Mouse (Mus musculus) limb, embryonic 14.5 days (tissue): ENCODE results near the gene Stk31. TPM values are rescaled to one million over a fixed set of nuclear protein-coding genes. Genes with fewer than 3 reads are reported as not detected.
"Not testable (repeated sequence)": the region's sequence is repeated elsewhere in the genome, so short reads cannot be mapped to it uniquely, and the experiment has no call there.

Experiments used
- ATAC-seq: fragments of 200-750 bp; cut with Nextera tagmentation; 2 replicates; pipeline ENCODE4 v1.8.0; 2017; ENCODE audit warnings: low read depth, moderate number of reproducible peaks, moderate TSS enrichment; ENCODE audit not compliant: low FRiP score
- DNase-seq: peaks from one replicate; pipeline ENCODE4 v3.0.0-alpha.2; 2015; ENCODE audit warnings: low spot score
- H3K27ac ChIP-seq: fragments of 300-500 bp; sonication (generic); replicated peaks from 2 replicates; pipeline ENCODE4 v1.5.1; 2014; ENCODE audit warnings: low read depth, mild to moderate bottlenecking, low read length, moderate library complexity, mixed read lengths
- H3K27me3 ChIP-seq: fragments of 300-500 bp; sonication (generic); 2 replicates; pipeline ENCODE4 v1.6.1; 2014; ENCODE audit warnings: low read length, mixed read lengths; ENCODE audit not compliant: control insufficient read depth, insufficient read depth
- H3K36me3 ChIP-seq: fragments of 300-500 bp; sonication (generic); 2 replicates; pipeline ENCODE4 v1.6.1; 2014; ENCODE audit warnings: mild to moderate bottlenecking, low read length, moderate library complexity, mixed read lengths; ENCODE audit not compliant: control insufficient read depth, insufficient read depth
- H3K4me1 ChIP-seq: fragments of 300-500 bp; sonication (generic); 2 replicates; pipeline ENCODE4 v1.6.1; 2014; ENCODE audit warnings: antibody characterized with exemption, low read length, mixed read lengths; ENCODE audit not compliant: control insufficient read depth, insufficient read depth
- H3K4me2 ChIP-seq: fragments of 300-500 bp; sonication (generic); replicated peaks from 2 replicates; pipeline ENCODE4 v1.6.1; 2014; ENCODE audit warnings: low read depth, mild to moderate bottlenecking, low read length, moderate library complexity; ENCODE audit not compliant: severe bottlenecking
- H3K4me3 ChIP-seq: fragments of 300-500 bp; sonication (generic); replicated peaks from 2 replicates; pipeline ENCODE4 v1.5.1; 2014; ENCODE audit warnings: low read length
- H3K9ac ChIP-seq: fragments of 300-500 bp; sonication (generic); 2 replicates; pipeline ENCODE4 v1.6.1; 2014; ENCODE audit warnings: mild to moderate bottlenecking, low read depth, low read length, moderate library complexity; ENCODE audit not compliant: severe bottlenecking
- H3K9me3 ChIP-seq: fragments of 300-500 bp; sonication (generic); 2 replicates; pipeline ENCODE4 v1.6.1; 2016; ENCODE audit warnings: low read length; ENCODE audit not compliant: control insufficient read depth
- POLR2A ChIP-seq: fragments of 200-500 bp; IDR thresholded peaks from 2 replicates; pipeline ENCODE4 v1.8.0; 2012; ENCODE audit warnings: inconsistent platforms, mild to moderate bottlenecking, moderate library complexity, borderline replicate concordance; ENCODE audit not compliant: insufficient read depth, insufficient read length; ENCODE audit errors: extremely low read depth
- WGBS: fragments of 180-500 bp; shearing (Covaris S2); extraction: QIAGEN DNeasy Blood & Tissue Kit; methylation state at CpG from one replicate; pipeline ENCODE4 v1.1.7; 2014; 5-methylcytosine and 5-hydroxymethylcytosine counted together
- polyA plus RNA-seq, 2 experiments: library from polyadenylated mRNA; depleted of rRNA in 1 of 2; stranded (reverse) in 1 of 2; unstranded in 1 of 2; fragments of >200 nt; fragmentation: Nextera tagmentation in 1 of 2; extraction: Ambion mirVana in 1 of 2; gene quantifications; 2 replicates each; pipeline versions ENCODE4 v1.2.1 to v1.2.3; 2012 to 2014

Stk31 gene
- polyA plus RNA-seq, 2 experiments, result 0.04 TPM; not detected in 1

GRCm38 (mm10) chr6:49394276-49394675, 1.1 kb upstream of the Stk31 start:
- H3K9ac ChIP-seq, result no peak overlapping the region
- DNase-seq (no peak), ATAC-seq (no peak)
- no peak overlapping the region for H3K4me3 ChIP-seq
- TF ChIP-seq POLR2A, result no peak
- no peaks in the 10 kb centered on the region for H3K9me3 ChIP-seq
- no peaks in the 10 kb centered on the region for H3K27me3 ChIP-seq
- no peak overlapping the region for H3K4me2 ChIP-seq
- 67% methylated on average over 1 of the region's 1 CpGs for WGBS
- H3K4me1 ChIP-seq, result no peaks in the 10 kb centered on the region
- H3K27ac ChIP-seq, result no peak overlapping the region
- H3K36me3 ChIP-seq, result no peaks in the 10 kb centered on the region

- Histone ChIP-seq H3K4me3 (no peak overlapping the region), H3K27ac (no peak overlapping the region), H3K9me3 (no peaks in the 10 kb centered on the region), H3K4me2 (no peak overlapping the region), H3K9ac (no peak overlapping the region), H3K27me3 (no peaks in the 10 kb centered on the region), H3K4me1 (no peaks in the 10 kb centered on the region), H3K36me3 (no peaks in the 10 kb centered on the region)
- DNase-seq, result no peak
- no peak for TF ChIP-seq POLR2A
- ATAC-seq, result no peak
Measured at GRCm38 (mm10) chr6:49397466-49397865, 2.1 kb downstream of the Stk31 start.

GRCm38 (mm10) chr6:49398365-49398764, 3.0 kb downstream of the Stk31 start:
- H3K9me3 ChIP-seq, result no peaks in the 10 kb centered on the region
- H3K4me2 ChIP-seq, result no peak overlapping the region
- ATAC-seq (no peak), DNase-seq (peak; percentile 29)
- H3K27me3 ChIP-seq, result no peaks in the 10 kb centered on the region
- no peak overlapping the region for H3K4me3 ChIP-seq
- H3K9ac ChIP-seq, result no peak overlapping the region
- H3K4me1 ChIP-seq, result no peaks in the 10 kb centered on the region
- no peaks in the 10 kb centered on the region for H3K36me3 ChIP-seq
- H3K27ac ChIP-seq, result no peak overlapping the region
- no peak for TF ChIP-seq POLR2A

GRCm38 (mm10) chr6:49410830-49411229, 15.4 kb downstream of the Stk31 start:
- no peak for ATAC-seq
- 85% methylated on average over 3 of the region's 3 CpGs for WGBS
- H3K27me3 ChIP-seq, result no peaks in the 10 kb centered on the region

GRCm38 (mm10) chr6:49412967-49413366, 17.6 kb downstream of the Stk31 start:
- ATAC-seq, H3K36me3 ChIP-seq, H3K27me3 ChIP-seq, H3K4me2 ChIP-seq, H3K4me3 ChIP-seq, DNase-seq, H3K9ac ChIP-seq, H3K9me3 ChIP-seq, H3K4me1 ChIP-seq, H3K27ac ChIP-seq: not testable (repeated sequence)
- 61% methylated on average over 2 of the region's 2 CpGs for WGBS

More at GRCm38 (mm10) chr6:49410830-49411229, 15.4 kb downstream of the Stk31 start:
- no peaks in the 10 kb centered on the region for H3K4me1 ChIP-seq
- DNase-seq, result no peak
- H3K4me2 ChIP-seq, result no peak overlapping the region
- TF ChIP-seq POLR2A, result no peak
- no peak overlapping the region for H3K9ac ChIP-seq
- H3K9me3 ChIP-seq, result no peaks in the 10 kb centered on the region
- no peaks in the 10 kb centered on the region for H3K36me3 ChIP-seq
- no peak overlapping the region for H3K27ac ChIP-seq
- H3K4me3 ChIP-seq, result no peak overlapping the region

GRCm38 (mm10) chr6:49415971-49416370, 20.6 kb downstream of the Stk31 start:
- DNase-seq (no peak), ATAC-seq (no peak)
- no peak overlapping the region for H3K9ac ChIP-seq
- H3K27me3 ChIP-seq, result no peaks in the 10 kb centered on the region
- no peaks in the 10 kb centered on the region for H3K36me3 ChIP-seq
- no peak overlapping the region for H3K27ac ChIP-seq
- no peak for TF ChIP-seq POLR2A
- H3K4me3 ChIP-seq, result no peak overlapping the region
- H3K4me1 ChIP-seq, result no peaks in the 10 kb centered on the region
- H3K4me2 ChIP-seq, result no peak overlapping the region
- 61% methylated on average over 1 of the region's 1 CpGs for WGBS
- H3K9me3 ChIP-seq, result no peaks in the 10 kb centered on the region
